Mouse (Mus musculus) embryonic facial prominence, embryonic 14.5 days (tissue): ENCODE measurements around the gene Tbx1. TPM values are rescaled to one million over a fixed set of nuclear protein-coding genes. Genes with fewer than 3 reads are reported as not detected.

ENCODE experiments used
- ATAC-seq: fragments of 200-750 bp; cut with Nextera tagmentation; 2 replicates; pipeline ENCODE4 v1.8.0; 2017; ENCODE audit warnings: low read depth, moderate number of reproducible peaks, moderate TSS enrichment
- DNase-seq: peaks from one replicate; pipeline ENCODE4 v3.0.0-alpha.2; 2015; ENCODE audit warnings: low spot score
- H3K27ac ChIP-seq: fragments of 300-500 bp; sonication (generic); replicated peaks from 2 replicates; pipeline ENCODE4 v1.5.1; 2014; ENCODE audit warnings: low read depth, mild to moderate bottlenecking, low read length, moderate library complexity
- H3K27me3 ChIP-seq: fragments of 300-500 bp; sonication (generic); replicated peaks from 2 replicates; pipeline ENCODE4 v1.6.1; 2014; ENCODE audit warnings: low read length; ENCODE audit not compliant: control insufficient read depth, insufficient read depth
- H3K36me3 ChIP-seq: fragments of 300-500 bp; sonication (generic); 2 replicates; pipeline ENCODE4 v1.6.1; 2014; ENCODE audit warnings: low read length, mixed read lengths; ENCODE audit not compliant: control insufficient read depth, insufficient read depth
- H3K4me1 ChIP-seq: fragments of 300-500 bp; sonication (generic); 2 replicates; pipeline ENCODE4 v1.6.1; 2014; ENCODE audit warnings: antibody characterized with exemption, low read length; ENCODE audit not compliant: control insufficient read depth, insufficient read depth
- H3K4me2 ChIP-seq: fragments of 300-500 bp; sonication (generic); 2 replicates; pipeline ENCODE4 v1.6.1; 2014; ENCODE audit warnings: low read depth, mild to moderate bottlenecking, low read length, moderate library complexity, mixed read lengths
- H3K4me3 ChIP-seq: fragments of 300-500 bp; sonication (generic); 2 replicates; pipeline ENCODE4 v1.5.1; 2014; ENCODE audit warnings: low read depth, mild to moderate bottlenecking, low read length
- H3K9ac ChIP-seq: fragments of 300-500 bp; sonication (generic); 2 replicates; pipeline ENCODE4 v1.6.1; 2014; ENCODE audit warnings: low read depth, mild to moderate bottlenecking, low read length, moderate library complexity, mixed read lengths
- H3K9me3 ChIP-seq: fragments of 300-500 bp; sonication (generic); 2 replicates; pipeline ENCODE4 v1.6.1; 2016; ENCODE audit warnings: low read length; ENCODE audit not compliant: control insufficient read depth
- WGBS: fragments of 180-500 bp; shearing (Covaris S2); extraction: QIAGEN DNeasy Blood & Tissue Kit; methylation state at CpG from one replicate; pipeline ENCODE4 v1.1.7; 2014; 5-methylcytosine and 5-hydroxymethylcytosine counted together
- polyA plus RNA-seq: library from polyadenylated mRNA; unstranded; fragments of >200 nt; fragmentation: Nextera tagmentation; extraction: Ambion mirVana; gene quantifications from 2 replicates; pipeline ENCODE4 v1.2.1, GENCODE M21; 2014

Gene Tbx1
- polyA plus RNA-seq, 1 experiment from 2014 or later = 12.4 TPM

DNA sequence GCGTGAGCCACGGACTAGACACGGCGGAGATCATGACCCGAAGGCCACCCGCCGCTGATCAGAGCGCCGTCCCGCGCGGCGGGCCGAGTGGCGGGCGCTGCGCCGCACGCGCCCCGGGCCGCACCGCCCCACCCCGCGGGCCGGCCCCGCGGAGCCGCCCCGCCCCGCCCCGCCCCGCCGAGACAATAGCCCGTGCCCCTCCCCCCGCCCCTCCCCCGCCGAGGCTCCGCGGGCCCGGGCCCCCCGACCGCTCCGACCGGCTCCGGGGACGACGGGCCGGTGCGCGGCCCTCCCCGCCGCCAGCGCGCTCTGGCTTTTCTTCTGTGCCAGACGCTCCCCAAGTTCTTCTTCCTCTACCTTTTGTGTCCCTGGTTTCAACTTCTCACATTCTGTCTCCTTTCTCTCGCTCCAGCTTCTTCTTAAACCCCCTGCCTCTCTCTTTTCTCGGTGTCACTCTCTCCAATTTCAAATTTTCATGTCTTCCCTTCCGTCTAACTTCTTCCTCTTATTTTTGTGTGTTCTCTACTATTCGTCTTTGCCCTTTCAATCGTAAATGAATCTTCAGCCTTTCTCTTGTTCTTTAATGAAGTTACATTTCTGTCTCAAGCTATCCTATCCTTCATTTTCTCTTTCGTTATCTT, 3.4 kb downstream of the Tbx1 start:
- Histone ChIP-seq H3K27ac (peak overlapping the region; percentile 76), H3K27me3 (peaks cover 98% of the 10 kb centered on the region), H3K9ac (peak overlapping the region; percentile 75), H3K9me3 (no peaks in the 10 kb centered on the region), H3K4me2 (peak overlapping the region; percentile 87), H3K4me1 (peaks cover 29% of the 10 kb centered on the region; the same call in 1 of the 2 replicates), H3K4me3 (peak overlapping the region; percentile 55), H3K36me3 (no peaks in the 10 kb centered on the region)
- 7% methylated on average over 6 of the region's 62 CpGs for WGBS
- ATAC-seq (no peak), DNase-seq (no peak)

DNA sequence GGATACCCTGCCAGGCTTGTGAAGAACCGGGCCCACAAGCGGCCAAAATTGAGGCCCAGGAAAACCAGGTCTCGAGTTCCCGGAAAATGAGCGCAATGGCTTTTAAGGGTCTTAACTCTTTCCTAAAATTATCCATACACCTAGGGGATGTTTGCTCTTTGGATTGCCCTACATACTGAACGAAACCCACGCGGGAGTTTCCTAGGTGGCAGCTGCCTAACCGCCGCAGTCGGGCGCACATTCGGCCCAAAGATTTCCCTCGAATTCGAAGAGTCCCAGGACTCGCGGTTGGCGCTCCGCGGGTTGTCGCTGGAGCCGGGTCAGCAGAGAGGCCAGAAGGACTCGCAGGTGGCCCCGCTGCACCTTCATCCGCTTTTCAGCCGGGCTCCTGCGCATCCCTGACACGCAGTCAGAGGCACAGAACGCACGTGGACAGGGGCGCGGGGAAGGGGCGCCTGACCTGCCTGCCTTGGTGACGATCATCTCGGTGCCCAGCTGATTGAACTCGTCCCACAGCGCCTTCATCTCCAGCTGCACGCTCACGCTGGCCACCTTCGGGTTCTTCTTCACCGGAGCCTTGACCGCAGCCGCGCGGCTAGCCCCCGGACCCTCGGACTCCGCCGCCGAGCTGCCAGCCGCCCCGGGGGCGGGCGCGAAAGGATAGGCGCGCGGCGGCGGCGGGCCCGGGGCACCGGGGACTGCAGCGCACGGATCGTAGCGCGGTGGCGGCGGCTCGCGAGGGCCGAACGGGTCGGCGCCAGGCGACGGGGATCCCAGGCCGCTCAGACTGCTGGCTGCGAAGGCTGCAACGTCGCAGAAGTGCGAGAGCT, 4.2 kb downstream of the Tbx1 start:
- Histone ChIP-seq H3K9me3 (no peaks in the 10 kb centered on the region), H3K9ac (peak overlapping the region; percentile 75), H3K4me2 (peak overlapping the region; percentile 87), H3K4me1 (peaks cover 30% of the 10 kb centered on the region), H3K27ac (peak overlapping the region; percentile 76), H3K36me3 (no peaks in the 10 kb centered on the region), H3K4me3 (peak overlapping the region; percentile 55), H3K27me3 (peaks cover 98% of the 10 kb centered on the region)
- no peak for ATAC-seq
- DNase-seq = no peak
- WGBS = 5% methylated on average over 56 of the region's 83 CpGs

DNA sequence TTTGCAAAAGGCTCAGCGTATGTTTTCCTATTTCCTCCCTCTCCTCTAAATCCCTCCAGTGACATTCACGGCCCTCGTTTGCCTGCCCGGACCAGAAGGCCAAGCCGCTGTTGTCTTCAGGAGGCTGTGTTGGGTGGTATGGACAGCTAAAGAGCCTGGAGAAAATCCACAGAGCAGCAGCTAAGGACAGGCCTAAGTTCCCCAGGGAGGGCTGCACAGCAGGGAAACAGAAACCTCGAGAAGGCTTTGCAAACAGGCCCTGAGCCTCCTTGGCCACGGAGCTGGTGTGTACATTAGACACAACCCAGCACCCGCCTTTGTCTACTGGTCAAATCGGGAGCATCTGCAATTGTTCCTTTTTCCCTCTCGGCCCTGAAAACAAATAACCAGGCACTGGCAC, 4.8 kb downstream of the Tbx1 start:
- 27% methylated on average over 10 of the region's 10 CpGs for WGBS
- H3K4me2 ChIP-seq = peak overlapping the region; percentile 87
- H3K27me3 ChIP-seq = peaks cover 98% of the 10 kb centered on the region
- H3K4me1 ChIP-seq = peaks cover 29% of the 10 kb centered on the region
- no peaks in the 10 kb centered on the region for H3K9me3 ChIP-seq
- peak overlapping the region; percentile 75 for H3K9ac ChIP-seq
- DNase-seq (no peak), ATAC-seq (no peak)
- no peaks in the 10 kb centered on the region for H3K36me3 ChIP-seq
- peak overlapping the region; percentile 15; the same call in 1 of the 2 replicates for H3K27ac ChIP-seq
- peak overlapping the region; percentile 55 for H3K4me3 ChIP-seq

DNA sequence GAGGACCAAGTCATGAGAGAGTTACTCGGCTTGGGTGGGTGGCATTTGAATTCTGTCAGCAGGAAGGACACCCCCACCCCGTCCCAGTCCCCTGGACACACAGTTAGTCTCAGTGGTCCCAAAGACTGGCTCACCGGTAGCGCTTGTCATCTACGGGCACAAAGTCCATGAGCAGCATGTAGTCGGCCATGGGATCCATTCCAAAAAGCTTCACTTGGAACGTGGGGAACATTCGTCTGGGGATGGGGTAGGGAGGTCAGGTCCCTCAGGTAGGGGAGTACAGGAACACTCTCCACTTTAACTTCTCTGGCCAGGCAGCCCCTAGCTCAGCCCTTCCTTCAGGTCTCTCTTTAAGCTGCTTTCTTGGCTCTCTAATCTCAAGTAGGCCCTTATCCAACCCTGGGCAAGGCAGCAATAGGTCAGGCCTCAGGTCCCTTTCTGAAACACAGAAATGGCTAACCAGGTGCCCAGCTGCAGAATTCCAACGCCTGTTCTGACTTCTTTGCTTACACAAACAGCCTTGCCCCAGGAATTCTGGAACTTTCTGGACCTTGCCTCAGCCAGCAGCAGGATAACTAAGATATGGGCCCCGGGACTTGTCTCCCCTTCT, 5.5 kb downstream of the Tbx1 start:
- ATAC-seq (no peak), DNase-seq (no peak)
- peaks cover 98% of the 10 kb centered on the region for H3K27me3 ChIP-seq
- no peak overlapping the region for H3K27ac ChIP-seq
- H3K9ac ChIP-seq = peak overlapping the region; percentile 75
- peaks cover 28% of the 10 kb centered on the region for H3K4me1 ChIP-seq
- WGBS = 41% methylated on average over 10 of the region's 10 CpGs
- no peaks in the 10 kb centered on the region for H3K9me3 ChIP-seq
- H3K4me3 ChIP-seq = peak overlapping the region; percentile 55
- no peaks in the 10 kb centered on the region for H3K36me3 ChIP-seq
- peak overlapping the region; percentile 87 for H3K4me2 ChIP-seq

DNA sequence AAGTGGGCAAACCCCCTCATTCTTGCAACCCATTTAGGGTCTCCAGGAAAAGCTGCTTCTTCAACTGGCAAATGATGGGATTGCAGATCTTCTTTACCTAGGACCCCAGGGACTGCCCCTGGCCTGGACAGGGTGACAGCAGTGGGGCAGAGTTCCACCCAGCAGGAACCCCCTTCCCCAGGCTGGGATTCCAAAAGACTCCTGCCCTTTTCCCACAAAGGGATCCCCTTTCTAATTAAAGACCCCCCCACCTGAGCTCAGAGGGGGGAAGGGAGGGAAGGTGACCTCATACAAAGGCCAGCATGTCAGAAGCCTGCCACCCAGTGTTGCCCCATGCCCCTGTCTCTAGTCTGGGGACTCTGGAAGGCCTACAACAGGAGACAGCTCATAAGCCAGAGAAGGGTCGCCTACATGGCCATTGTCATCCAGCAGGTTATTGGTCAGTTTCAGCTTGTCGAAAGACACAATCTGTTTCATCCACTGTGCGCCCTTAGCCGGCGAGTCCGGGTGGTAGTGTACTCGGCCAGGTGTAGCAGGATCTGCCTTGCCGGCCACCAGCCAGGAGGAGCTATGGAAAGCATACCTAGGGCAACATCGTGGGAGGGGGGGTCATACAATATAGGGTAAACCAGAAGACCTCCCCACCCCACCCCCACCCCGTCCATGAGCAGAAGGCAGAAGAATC, 6.7 kb downstream of the Tbx1 start:
- DNase-seq = no peak
- ATAC-seq = no peak
- peak overlapping the region; percentile 75 for H3K9ac ChIP-seq
- WGBS = 31% methylated on average over 10 of the region's 10 CpGs
- H3K4me1 ChIP-seq = peaks cover 28% of the 10 kb centered on the region
- H3K4me2 ChIP-seq = peak overlapping the region; percentile 87
- H3K9me3 ChIP-seq = no peaks in the 10 kb centered on the region
- no peaks in the 10 kb centered on the region for H3K36me3 ChIP-seq
- H3K4me3 ChIP-seq = peak overlapping the region; percentile 55
- H3K27me3 ChIP-seq = peaks cover 95% of the 10 kb centered on the region
- no peak overlapping the region for H3K27ac ChIP-seq

DNA sequence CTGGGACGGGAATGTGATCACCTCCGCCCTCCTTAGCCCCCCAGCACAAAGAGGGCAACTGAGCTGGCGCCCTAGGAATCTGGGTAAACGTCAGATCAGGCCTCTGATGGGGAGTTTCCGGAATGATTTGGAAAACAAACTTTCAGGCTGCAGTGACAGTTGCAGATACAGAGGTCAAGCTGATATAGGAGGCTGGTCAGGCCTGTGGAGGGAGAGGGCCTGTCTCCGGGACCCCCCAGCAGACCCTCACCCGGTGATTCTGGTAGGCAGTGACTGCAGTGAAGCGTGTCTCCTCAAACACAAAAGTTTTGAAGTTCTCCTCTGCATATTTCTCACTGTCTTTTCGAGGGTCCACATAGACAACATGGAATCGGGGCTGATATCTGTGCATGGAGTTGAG, 7.3 kb downstream of the Tbx1 start:
- no peak for ATAC-seq
- no peak overlapping the region for H3K27ac ChIP-seq
- H3K27me3 ChIP-seq = peaks cover 89% of the 10 kb centered on the region
- H3K9me3 ChIP-seq = no peaks in the 10 kb centered on the region
- peak overlapping the region; percentile 37 for H3K4me3 ChIP-seq
- 0 out of 2 replicates have a peak overlapping the region, but pooled peaks have one; percentile 47 for H3K9ac ChIP-seq
- no peak for DNase-seq
- H3K36me3 ChIP-seq = no peaks in the 10 kb centered on the region
- peaks cover 28% of the 10 kb centered on the region for H3K4me1 ChIP-seq
- WGBS = 35% methylated on average over 9 of the region's 10 CpGs
- peak overlapping the region; percentile 87 for H3K4me2 ChIP-seq

DNA sequence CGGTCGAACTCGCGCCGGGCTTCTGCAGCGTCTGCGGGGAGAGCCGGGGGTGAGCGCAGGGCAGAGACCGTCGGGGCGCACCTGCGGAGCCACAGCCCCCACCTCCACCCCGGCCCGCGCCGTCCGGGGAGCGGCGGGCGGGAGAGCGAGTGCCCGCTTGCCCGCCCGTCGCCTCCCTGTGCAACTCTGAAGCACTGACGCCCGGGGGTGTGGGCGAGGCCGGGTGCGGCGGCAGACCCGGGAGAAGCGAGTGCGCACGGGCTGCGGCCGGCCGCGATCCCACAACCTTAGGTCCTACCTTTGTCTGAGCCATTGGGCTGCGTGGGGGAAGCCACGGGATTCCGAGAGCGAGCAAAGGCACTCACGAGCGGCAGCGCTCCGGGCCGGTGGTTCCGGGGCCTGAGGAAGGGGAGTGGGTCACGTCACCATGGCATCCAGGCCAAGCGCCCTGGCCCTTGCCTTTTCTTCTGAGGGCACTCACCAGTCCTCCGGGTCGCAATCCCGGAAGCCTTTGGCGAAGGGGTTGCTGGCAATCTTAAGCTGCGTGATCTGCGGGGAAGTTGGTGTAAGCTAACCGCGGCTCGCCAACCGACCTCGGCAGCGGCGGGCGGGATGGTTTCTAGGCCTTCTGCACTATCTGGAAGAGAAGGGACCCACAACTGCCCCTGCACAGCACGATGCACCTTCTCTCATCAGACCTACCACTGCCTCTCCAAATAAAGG, 7.9 kb downstream of the Tbx1 start:
- peaks cover 83% of the 10 kb centered on the region for H3K27me3 ChIP-seq
- DNase-seq (no peak), ATAC-seq (no peak)
- no peaks in the 10 kb centered on the region for H3K36me3 ChIP-seq
- H3K4me1 ChIP-seq = peaks cover 34% of the 10 kb centered on the region
- H3K9ac ChIP-seq = peak overlapping the region; percentile 47
- H3K27ac ChIP-seq = no peak overlapping the region
- 5% methylated on average over 26 of the region's 67 CpGs for WGBS
- H3K4me3 ChIP-seq = peak overlapping the region; percentile 37
- H3K4me2 ChIP-seq = peak overlapping the region; percentile 87
- H3K9me3 ChIP-seq = no peaks in the 10 kb centered on the region
